Mouse (Mus musculus) urinary bladder, adult 18-20 months (tissue): Measurements from ENCODE around the gene Asb8.

Source experiments
- DNase-seq, 2 experiments: peaks; one replicate each; pipeline ENCODE4 v3.0.0; 2022; ENCODE audit warnings: low spot score in 2 of 2, mixed read lengths in 2 of 2

Asb8 gene

GRCm38 (mm10) chr15:98116287-98116686 is 49.1 kb downstream of the Asb8 start:
- no peak for DNase-seq

- no peak for DNase-seq
Observed at GRCm38 (mm10) chr15:98115779-98116163, 49.7 kb downstream of the Asb8 start.

DNA sequence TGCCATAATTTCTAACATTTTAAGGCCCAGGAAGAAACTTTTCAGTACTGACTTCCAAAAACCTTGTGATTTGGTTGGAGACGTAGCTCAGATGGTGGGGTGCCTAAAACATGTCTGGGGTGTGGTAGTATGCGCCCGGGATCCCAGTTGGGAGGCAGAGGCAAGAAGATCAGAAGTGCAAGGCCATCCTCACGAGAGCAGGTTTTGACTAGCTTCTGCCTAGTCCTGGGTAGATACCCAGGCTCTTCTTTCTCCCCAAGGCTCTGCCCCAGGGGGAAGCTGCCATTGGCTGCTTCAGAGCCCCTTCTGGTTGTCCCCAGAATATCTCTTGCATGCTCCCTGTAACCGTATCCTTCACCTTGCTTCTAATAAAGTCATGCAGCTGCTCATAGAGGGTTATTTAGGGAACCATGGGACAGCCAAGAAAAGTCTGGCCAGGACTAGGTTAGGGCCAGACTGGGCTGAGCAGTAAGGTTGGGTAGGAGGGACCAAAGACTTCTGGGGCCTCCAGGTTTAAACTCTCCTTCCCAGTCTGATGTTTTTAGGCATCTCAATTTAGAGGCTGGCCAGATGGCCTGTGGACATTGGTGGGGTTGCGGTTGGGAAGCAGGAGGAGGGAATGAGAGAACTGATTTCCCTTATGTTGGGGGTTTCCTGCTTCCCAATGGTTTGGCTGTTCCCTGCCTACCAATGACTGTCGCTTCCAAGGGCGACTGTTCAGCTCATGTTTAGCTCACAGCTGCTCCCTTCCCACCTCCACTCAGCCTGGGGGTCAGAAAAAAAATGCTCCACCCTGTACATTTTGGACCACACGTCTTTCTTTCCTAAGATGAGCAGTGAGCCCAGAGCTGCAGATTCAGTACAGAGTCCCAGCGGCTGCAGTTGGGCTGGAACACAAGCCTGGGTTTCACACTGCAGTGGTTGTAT is 50.3 kb downstream of the Asb8 start:
- no peak for DNase-seq

DNA sequence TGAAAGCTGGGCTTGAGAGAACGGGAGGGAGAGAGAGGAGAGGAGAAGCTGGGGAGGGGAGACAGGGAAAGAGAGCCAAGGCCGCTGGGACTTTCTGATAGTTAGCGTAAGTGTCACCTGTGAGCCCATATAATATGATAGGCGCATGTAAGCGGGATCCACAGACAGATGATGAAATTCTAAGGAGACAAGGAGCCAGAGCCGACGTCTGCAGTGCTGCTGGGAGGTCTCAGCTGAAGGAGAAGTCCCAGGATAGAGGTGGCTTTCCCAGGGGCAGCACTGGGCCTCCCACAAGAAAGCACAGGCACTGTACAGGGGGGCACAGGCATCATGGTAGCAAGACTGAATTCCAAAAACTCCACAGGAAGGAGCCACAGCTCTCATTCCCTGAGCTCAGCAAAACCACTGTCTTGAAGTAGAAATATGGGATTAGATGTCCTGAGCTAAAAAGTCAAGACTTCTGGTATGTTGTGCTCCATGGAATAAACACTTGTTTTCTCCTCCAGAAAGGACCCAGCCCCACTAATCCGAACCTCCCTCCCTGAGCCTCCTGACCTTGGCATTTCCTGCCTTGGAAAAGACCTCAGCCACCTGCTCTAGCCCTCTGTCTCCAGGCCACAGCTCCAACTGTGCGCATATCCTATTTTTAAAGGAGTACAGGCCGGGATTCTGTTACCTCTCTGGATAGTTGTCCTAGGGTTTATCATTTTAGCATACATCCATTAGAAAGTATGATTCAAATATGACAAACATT is 51.1 kb downstream of the Asb8 start:
- no peak for DNase-seq

DNA sequence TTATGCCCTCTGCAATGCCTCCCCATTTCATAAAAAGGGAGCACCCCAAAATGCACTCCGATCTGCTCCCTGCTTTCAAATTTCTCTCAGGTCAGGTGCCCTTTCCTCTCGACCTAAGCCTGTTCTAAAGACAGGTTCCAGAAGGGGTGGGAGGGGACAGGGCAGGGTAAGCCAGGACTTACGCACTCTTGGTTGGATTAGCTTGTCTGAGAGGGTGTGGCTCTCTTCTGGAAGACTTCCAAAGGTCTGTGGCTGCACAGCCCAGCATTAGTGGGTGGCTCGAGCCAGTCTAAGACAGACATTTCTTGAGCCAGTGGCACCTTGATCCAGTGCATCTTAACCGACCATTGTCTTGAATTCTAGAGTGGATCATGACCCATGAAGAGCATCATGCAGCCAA is 53.6 kb downstream of the Asb8 start:
- DNase-seq, result no peak

DNA sequence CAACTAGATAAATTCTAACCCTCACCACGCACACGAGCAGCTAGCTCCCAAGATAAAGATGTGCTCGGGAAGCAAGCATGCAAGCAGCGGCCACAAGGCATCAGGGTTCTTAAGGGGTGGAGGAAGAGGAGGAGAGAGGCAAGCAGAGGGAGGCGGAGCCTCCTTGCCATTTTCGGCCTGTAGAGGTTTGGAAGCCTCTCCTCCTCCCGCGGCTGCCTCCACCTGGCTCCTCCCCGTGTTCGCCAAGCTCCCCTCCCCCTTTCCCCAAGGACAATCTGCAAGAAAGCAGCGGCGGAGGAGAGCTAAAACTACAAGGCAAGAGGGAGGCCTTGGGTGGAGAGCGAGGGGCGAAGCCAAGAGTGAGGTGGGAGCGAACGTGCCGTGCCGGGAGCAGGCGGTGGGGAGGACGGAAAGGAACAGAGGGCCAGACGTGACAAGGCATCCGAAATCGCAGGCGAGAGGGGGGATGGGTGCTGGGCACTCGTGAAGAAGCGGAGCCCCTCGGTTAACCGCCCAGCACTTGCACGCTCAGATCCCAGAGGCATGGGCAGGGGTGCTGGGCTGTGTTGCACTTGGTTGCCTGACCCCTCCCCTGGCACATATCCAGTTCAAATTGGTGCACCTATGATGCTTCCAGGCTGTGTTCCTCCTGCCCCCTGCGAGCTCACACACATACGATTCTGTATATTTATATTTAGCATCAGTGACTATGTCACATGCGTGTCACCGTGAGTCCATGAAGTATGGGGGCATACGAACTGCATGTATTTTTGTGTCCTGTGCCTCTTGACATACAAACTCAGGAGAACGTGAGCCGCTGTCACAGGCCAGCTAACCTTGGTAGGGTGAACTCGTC is 56.9 kb downstream of the Asb8 start:
- DNase-seq, result peak; percentile 72 to 80

DNA sequence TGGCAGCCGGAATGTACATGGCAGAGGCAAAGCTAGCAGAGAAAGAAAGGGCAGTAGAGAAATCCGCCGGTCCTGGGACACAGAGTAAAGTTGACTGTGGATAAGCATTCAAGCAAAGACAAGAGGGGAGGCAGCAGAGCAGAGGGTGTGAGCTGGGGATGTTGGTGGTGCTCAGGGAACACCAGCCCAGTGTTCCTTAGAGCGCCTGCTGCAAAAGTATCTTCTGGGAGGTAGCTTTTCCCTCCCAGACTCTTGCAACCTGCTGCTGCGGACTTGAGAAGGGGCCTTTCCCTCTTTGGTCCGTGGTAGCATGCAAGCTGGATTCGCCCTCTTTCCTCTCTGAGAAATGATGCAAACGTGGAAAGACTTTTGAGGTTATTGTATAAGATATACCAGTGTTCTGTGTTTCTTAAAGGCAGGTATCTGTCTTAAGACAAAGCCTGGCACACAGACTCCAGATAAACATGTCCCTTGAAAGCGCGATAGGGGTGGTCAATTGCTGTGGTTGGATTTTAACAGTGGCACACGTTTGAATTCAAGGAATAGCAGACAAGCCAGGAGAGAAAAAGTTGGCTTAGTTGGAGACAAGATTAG is 57.6 kb downstream of the Asb8 start:
- DNase-seq, result no peak

GRCm38 (mm10) chr15:98107230-98107629 is 58.2 kb downstream of the Asb8 start:
- no peak for DNase-seq

- no peak for DNase-seq
Observed at GRCm38 (mm10) chr15:98106506-98106905, 58.9 kb downstream of the Asb8 start.

DNA sequence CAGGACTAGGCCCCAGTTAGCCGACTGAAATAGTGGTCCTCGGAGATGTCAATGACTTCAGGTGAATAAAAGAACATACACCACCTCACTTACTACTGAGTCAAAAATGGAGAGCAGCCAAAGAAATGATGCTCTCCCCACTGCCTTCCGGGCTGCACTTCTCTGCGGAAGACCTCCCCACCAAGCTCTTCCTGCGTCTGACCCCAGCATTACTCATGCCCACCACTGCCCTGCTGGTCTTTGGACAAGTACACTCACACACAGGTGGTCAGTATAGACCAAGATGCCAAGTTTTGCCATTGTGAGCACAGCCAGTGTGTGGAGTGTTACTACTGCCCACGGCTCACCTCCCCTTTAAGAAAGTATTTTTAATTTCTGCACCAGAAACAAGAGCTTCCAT is 63.0 kb downstream of the Asb8 start:
- DNase-seq, result no peak

GRCm38 (mm10) chr15:98098519-98098918 is 66.9 kb downstream of the Asb8 start:
- DNase-seq, result no peak

- no peak for DNase-seq
Observed at GRCm38 (mm10) chr15:98096957-98097356, 68.5 kb downstream of the Asb8 start.

DNA sequence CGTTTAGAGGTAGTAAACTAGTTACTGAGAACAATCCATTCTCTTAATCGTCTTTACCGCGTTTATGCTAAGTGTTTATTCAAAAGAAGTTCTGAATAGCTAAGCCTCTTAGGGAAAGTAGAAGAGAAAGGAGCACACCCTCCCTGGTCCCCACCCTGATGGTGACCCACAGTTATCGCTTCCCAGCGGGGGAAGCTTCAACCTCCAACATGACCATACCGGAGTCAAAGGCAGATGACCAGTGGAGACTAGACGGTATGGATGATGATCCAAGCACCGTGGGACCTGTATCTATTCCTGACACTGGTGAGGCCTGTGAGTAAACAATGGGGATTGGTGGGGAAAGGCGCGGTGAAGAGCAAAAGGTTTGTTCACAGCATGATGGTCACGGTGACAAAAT is 70.5 kb downstream of the Asb8 start:
- no peak for DNase-seq

DNA sequence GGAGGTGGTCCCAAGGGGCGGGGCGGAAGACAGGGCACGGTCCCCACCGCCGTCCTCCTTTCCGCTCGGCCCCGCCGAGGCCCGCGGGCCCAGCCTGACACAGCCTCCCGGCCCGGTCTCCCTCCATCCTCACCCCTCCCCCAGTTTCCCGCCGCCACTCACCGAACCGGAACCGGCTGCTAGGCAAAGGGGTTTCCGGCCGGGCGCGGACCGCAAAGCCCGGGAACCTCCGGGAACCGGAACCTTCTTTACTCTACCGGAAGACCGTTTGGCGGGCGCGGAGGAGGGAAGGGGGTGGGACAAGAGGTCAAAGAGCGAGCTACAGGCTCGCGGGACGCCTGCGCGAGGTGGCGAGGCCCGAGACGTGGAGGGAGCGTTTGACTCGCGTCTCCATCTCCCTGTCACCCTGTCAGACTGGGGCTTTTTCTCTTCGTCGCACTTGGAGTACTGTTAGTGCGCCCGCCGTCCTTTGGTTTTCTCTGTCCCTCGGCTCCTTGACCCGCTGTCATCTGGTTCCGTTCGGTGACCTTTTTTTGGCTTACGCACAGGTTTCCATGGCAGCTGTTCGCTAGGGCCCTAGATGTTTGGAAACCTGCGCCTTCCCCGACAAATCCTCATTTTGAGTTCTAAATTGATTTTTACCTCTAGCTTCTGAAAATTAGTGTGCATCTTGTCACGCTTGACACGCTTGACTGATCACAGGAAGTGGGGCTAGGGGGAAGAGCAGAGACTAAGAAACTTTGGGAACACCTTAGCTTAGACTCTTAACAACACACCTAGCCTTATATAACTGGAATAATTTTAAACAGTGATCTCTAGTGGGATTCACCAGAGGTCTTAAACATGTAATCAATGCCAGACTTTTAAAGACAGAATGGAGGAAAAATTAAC is 72.1 kb downstream of the Asb8 start, which contains the start of gene Senp1:
TSS of gene Senp1 (minus strand) at position 624 of the 891 bp plus-strand sequence.
- DNase-seq, result peak; percentile 85 to 87

DNA sequence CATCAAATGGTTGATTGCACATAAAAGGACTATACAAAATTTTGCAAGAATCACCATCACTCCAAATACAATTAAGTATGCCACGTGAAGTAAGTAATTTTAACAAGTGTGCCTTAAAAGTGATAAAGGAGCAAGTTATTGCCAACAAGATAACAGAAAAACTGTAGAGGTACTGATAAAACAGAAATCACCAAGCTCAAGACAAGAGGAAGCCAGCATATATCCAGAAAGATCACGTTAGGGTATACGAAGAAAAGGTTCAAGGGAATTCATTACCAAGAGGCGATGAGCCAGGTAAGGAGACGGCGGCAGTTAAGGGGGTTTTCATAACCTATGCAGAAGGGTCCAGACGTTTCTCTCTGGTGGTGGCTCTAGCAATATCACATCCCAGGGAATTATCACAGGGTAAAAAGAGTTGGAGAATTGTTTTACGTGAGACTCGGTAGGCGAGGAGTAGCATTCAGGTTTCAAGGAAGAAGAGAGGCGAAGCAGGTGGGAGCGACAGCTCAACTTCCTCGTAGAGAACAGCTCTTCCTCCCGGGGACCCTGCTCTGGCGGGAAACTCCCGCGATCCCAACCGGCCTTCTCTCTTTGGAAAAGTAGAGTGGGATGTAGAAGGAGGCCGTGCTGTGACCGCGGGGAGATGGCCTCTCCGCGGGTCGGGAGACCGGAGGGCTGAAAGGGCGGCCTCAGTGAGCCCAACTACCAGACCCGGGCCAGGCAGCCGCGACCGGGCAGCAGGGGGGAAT is 72.9 kb downstream of the Asb8 start, which contains the start of gene Pfkm:
TSS of gene Pfkm (plus strand) at position 218 of the 749 bp plus-strand sequence.
- no peak for DNase-seq

DNA sequence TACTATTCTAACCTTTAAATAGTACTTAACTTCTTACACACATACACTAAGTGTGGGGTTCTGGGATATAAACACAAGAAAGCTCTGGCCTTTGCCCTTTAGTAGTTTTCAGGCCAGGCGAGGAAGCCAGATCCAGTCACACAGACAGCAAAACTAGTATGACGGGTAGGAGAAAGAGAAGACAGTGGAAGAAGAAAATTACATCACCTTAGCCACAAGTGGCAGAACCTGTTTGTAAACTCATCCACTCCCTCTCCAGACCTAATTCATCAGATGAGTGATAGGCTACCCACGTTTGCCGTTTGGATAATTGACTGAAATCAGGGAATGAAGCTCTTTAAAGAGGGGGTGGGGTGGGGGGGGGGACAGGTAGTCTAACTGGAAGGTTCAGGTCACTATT is 73.6 kb downstream of the Asb8 start:
- DNase-seq, result peak in 1 of 2 experiments; percentile 9

GRCm38 (mm10) chr15:98089421-98090183 is 75.8 kb downstream of the Asb8 start:
- no peak for DNase-seq

DNA sequence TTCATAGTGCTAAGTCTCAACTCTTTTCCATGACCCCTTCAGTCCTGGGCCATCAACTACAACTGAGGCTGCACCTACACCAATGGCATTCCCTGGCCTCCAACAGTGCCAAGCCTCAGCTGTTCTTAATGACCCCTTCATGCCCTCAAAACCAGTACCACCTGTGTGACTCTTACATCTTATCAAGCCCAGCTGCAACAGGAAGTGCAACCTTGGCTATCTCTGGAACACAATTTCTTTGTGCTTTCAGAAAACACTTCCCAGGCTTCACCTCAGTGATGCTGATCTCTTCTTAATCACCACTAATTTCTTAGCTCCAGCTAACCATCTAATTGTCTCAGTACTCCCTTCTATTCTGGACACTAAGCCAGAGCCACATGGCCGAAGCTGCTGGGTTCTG is 76.5 kb downstream of the Asb8 start:
- no peak for DNase-seq
